Mouse (Mus musculus): ENCODE measurements around the gene Ezh1.

Ezh1 gene

DNA sequence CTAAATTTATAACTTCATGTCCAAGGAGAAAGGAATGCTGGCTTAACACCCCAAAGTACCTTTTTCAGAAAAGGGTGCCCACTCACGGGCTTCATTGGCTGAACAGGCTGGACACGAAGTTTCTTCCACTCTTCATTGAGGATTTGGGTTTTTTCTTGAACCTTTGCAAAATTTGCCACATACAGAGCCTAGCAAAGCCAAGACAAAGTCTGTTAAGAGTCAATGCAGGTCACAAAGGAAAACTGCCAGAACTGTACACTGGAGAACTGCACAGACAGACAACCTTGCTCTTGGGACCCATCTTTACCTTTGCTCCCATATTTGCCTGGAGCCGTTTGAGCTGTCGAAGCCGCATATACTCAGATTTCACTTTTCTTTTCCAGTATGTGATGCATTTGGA lies 9.3 kb downstream of the Ezh1 start:
- in situ Hi-C loops (cut with MboI, MseI) = no loop called here

DNA sequence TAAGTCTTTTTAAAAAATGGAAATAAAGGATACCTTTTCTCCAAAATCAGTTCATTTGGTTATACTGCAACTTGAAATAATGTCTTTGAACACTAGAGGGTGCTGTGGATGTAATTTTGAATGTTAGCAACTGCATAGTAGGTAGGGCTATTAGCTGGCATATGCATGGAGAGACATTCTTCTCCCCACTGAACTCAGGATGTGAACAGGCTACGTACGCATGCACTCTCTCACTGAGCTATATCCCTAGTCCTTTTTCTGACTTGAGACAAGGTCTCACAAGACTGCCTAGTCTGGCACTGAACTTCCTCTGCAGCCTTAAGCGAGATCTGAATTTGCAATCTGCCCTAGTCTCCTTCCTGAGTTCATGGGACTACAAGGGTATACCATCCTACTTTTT lies 14.3 kb downstream of the Ezh1 start:
- in situ Hi-C loops (cut with MboI, MseI) = loop anchor here in 1 of 2 experiments (5.0 kb wide), 1 partner anchor 35 kb away; the partner anchor contains the start of gene Ramp2

DNA sequence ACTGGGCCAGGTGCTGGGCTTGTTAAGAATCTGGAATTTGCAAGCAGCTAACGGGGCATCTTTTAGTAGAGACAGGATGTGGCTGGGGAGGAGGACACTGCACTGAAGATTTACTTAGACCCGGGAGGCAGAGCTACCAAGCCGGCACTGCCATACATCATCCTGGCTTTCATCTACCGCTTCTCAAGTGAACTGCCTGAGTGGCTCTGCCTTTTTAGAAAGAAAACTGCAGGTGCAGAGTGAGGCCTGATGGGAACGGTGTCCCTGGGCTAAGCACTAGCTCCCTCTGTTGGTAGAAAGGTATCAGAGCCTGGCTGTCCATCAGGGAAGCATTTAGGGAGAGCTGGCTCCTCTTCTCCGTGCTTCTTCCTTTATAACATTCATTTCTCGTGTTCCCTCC lies 25.3 kb downstream of the Ezh1 start:
- in situ Hi-C loops (cut with MboI, MseI) = no loop called here

DNA sequence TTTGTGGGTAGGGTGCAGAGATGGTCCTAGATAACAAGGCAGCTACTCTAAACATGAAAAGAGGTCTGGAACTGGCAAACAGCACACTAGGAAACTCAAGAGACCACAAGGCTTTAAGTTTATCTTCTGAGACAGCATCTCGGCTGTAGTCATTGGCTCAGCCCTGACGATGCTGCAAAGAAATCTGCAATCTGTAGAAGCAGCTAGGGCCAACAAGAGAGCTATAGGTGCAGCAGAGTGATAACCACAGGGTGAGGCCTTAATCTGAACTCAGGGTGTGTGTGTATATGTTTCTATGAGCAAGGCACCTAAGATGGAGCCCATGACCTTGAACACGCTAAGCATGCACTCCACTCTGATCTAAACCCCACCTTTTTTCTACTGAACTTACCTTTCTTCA lies 26.7 kb downstream of the Ezh1 start:
- in situ Hi-C loops (cut with MboI, MseI) = loop anchor here in 1 of 2 experiments (10.0 kb wide), 1 partner anchor 825 kb away; the partner anchor contains the start of gene Mpp3

DNA sequence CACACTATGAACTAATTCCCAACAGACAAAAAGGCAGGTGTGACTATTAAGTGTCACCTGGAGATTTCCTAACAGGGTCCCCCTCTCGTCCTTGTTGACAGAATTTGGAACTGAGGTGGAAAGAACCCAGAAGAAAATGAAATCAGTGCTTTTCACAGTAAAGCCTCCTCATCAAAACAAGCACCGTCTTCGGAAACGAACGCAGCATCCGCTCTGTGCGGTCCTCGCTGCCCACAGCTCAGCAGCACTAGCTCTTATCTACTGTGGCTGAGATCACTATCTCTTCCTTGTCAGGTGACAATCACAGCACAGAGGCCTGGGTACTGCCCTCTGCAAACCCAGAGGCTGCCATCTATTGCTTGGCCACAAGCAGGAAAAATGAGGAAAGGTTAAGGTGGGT lies 30.1 kb downstream of the Ezh1 start:
- in situ Hi-C loops (cut with MboI, MseI) = loop anchor here in 1 of 2 experiments (10.0 kb wide), 1 partner anchor 829 kb away; the partner anchor contains the start of gene Mpp3

DNA sequence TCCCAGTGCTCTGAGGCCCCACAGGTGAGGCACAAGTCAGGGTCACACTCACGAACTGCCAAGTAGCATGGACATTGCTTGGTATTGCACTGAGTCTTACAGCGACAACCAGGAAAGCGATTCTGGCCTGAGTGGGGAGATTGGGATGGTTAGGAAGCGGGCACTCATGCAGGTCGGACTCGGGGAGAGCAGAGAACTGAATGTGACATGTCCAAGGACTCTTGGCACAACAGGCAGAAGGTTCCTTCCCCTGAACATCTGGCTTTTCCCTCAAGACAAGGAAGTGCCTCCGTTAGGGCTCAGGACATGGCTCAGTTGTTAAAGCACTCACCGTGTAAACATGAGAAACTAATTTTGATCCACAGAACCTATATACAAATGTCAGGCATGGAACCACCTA lies 30.7 kb downstream of the Ezh1 start:
- in situ Hi-C loops (cut with MboI, MseI) = loop anchor here in 1 of 2 experiments (10.0 kb wide), 1 partner anchor 829 kb away; the partner anchor contains the start of gene Mpp3

DNA sequence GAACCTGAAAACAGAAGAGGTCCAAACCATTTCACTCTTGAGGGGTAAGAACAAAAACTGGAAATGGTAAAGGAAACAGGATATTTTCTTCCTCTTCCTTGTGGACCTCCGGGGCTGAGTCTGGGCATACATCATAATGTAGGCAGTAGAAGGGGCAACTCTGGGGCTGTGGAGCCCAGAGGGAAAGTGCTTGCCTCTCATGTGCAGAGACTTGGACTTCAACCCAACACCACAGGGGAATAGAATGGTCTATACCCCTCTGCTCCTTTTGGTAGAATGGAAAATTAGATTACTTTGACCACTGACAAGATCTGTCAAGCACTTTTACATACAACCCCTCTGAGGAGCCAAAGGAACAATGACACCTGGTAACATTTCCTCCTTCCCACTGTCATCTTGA lies 31.2 kb downstream of the Ezh1 start:
- in situ Hi-C loops (cut with MboI, MseI) = loop anchor here in 1 of 2 experiments (10.0 kb wide), 1 partner anchor 830 kb away; the partner anchor contains the start of gene Mpp3

DNA sequence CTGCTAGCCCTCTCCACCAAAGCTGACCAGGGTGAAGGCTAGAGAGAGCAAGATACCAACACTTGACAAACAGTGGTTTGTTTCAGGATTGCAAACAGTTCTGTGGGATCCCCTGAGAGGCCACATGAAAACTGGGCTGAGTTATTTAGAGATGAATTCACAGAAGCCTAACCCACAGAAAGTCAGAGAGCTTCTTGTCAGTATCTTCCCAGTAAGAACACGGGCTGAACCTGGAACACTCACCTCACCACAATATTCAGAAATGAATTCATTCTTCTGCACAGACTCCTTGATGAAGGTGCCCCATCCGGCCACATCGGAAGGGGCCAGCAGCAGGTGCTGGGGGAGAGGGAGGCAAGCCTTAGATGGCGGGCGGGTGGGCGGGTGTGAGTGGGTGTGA lies 31.6 kb downstream of the Ezh1 start:
- in situ Hi-C loops (cut with MboI, MseI) = loop anchor here in 1 of 2 experiments (10.0 kb wide), 1 partner anchor 830 kb away; the partner anchor contains the start of gene Mpp3

DNA sequence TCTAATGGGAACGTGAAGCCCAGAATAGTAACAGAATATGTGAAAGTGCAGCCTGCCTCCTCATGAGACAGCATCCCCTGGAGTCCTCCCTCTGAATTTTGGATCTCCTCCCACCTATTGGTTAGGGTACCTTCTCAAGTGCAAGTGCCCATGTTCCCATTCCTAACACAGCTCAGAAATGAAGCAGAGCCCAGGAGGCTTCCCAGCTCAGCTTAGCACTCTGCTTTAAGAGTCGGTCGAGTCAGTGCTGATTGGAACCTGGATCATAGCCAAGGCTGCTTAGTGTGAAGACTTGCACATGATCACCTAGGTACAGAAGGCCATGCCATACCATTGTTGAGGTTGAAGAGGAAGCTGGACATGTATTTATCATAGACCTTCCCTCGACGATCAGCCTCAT lies 32.1 kb downstream of the Ezh1 start:
- in situ Hi-C loops (cut with MboI, MseI) = loop anchor here in 1 of 2 experiments (10.0 kb wide), 1 partner anchor 831 kb away; the partner anchor contains the start of gene Mpp3

DNA sequence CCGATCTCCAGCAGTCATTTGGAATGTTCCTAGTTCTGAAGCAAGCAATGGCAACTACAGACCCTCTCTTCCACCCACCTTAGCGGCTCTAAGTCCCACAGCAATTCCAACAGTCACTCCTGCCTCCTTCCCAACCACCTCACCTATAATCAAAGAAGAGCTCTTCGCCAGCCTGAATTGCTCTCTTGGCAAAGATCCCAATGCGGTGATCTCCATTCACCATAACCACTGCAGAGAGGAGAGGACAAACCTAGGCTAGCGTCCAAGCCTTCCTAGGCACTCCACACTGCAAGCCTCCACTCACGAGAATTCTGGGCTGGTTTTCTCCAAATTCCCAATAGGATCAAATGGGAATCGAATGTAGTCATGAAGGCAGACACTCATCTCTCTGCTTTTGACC lies 33.2 kb downstream of the Ezh1 start:
- in situ Hi-C loops (cut with MboI, MseI) = loop anchor here in 1 of 2 experiments (10.0 kb wide), 1 partner anchor 832 kb away; the partner anchor contains the start of gene Mpp3

DNA sequence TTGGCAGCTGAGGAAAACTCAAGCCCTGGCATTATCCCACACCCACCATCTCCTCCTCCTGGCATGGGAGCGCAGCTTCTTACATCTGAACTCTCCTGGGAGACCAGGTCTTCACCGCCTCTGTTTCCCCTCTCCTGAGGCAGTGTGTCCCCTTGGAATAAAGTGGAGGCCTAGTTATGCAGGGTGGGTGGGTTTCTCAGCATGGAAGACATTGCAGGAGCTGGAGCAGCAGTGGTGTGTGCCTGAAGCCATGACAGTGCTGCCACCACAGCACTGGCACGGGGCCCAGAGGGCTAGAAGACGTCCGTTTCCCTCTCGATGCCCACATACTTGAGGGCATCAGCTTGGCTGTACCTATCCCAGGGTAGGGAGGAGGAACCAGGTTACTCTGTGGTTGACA lies 33.6 kb downstream of the Ezh1 start:
- in situ Hi-C loops (cut with MboI, MseI) = loop anchor here in 1 of 2 experiments (10.0 kb wide), 1 partner anchor 832 kb away; the partner anchor contains the start of gene Mpp3

DNA sequence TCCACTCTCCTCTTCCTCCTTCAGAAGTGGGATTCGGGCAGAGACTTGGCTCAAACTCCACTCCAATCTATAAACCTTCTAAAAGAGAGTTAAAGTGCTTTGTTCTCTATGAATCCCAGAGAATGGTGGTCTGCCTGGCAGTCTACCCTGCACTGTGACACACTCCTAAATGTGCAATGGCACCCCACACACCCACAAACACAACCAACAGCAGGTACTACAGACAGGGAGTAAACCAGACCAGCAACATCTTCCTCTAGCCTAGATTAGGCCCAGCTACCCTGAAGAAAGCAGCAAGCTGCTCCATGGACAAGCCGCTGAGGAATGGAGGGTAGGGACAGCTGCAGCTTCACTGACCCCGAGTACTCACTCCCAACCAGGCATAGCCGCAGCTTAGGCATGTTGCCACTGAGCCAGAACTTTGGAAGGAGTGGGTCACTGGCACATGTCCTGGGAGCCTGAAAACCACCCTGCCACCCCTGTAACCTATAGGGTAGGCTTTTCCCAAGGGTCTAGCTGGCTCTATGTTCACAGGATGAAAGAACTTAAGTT lies 34.3 kb downstream of the Ezh1 start:
- in situ Hi-C loops (cut with MboI, MseI) = loop anchor here in 1 of 2 experiments (10.0 kb wide), 1 partner anchor 833 kb away; the partner anchor contains the start of gene Mpp3

DNA sequence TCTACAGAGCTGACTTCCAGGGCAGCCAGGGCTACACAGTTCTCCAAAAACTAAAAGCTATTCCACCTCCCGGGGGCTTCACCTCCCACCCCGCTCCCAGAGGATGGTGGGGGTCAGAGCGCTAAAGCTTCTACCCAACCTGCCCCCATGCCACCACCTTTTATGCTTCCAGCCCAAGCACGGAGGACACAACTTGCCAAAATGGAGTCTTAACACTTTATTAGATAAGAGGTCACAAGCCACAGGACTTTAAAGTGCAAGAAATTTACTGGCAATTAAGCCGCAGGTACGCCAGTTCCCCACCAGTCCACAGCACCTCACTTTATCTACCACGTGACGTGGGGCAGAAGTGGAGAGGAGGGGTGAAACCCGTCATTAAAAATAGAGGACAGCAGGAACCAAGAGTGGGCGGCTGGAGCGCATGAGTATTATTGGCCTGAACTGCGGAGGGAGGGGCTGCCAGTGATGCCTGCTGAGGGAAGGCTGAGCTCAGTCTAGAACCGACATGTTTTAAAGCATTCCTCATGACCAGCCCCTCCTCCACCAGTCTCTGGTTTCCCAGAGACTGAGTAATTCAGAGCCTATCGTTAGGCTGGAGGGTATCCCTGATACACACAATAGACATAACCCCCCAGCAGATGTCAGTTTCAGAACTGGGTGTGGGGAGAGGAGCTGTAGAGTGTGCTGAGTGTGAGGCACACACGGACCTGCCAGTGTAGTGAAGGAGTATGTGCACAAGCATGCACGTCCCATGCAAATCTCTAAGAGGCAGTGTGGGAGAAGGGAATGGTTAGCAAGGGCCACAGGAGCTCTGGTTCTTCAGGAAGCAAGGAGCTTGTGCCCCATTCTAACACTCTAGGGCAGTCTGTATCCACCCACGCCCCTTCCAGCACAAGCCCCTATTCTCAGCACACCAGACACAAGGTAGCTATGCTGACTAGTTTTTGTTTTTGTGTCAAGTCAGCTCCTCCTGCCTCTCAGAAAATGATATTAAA lies 35.1 kb downstream of the Ezh1 start:
- in situ Hi-C loops (cut with MboI, MseI) = loop anchor here in 1 of 2 experiments (10.0 kb wide), 1 partner anchor 834 kb away; the partner anchor contains the start of gene Mpp3

DNA sequence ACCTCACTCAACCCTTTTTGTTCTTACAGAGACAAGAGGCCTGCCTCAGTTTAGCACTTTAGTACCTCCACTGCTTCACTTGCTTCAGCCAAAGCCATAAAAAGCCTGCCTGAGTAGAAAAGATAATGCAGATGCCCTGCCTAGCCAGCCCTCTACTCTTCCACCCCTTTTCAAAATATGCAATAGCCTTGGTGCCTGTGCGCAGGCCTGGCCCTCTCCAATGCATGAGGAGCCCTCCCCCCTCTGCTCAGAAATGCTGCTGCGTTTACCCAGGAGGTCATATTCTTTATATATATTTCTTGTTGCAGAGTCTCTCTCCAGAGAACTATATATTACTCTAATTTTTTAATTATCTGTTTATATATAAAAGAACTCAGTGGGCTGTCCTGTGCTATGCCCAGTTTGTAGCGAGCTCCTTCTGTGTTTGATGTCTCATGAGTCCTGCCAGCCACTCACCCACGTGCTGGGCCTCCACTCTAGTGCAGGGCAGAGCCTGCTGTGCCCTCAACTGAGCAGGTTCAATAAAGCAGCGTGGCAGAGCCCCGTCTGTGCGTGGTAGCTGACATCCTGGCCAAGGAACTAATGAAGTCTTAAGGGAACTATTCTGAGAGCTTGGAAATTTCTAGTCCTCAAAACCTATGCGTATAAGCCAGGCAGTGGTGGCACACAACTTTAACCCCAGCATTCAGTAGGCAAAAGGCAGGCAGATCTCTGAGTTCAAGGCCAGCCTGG lies 35.9 kb downstream of the Ezh1 start:
- in situ Hi-C loops (cut with MboI, MseI) = loop anchor here in 1 of 2 experiments (10.0 kb wide), 1 partner anchor 834 kb away; the partner anchor contains the start of gene Mpp3

DNA sequence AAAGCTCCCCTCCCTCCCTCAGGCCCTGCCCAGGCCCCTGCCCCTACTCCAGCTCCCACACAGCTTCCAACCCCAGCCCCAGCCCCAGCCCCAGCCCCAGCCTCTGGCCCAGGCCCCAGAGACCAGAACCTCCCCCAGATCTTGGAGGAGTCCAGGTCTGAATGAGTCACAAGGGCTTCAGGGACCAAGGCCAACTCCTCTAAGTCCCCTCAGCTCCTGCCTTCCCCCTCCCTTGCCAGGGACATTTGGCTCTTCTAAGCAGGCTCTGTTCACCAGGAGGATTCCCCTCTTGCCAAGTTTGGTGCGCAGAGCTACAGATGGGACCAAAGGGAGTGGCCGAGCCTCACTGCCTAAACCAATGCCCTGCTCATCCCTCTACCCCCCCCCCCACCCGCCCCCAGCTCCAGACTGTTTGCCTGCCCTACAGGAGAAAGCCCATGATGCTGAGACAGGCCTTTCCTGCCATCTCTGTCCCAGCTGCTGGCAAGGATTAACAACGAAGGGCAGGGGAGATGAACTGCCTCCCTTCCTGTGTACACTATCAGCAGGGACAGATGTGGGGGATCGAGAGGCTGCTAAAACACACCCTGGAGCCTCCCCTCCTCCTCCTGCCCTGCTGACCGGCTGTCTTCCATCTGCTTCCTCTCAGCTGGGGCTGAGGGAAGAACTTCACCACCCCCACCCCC lies 36.6 kb downstream of the Ezh1 start:
- in situ Hi-C loops (cut with MboI, MseI) = loop anchor here in 1 of 2 experiments (10.0 kb wide), 2 partner anchors 215 to 835 kb away; partner anchors contain the start of genes Cavin1 and Mpp3

DNA sequence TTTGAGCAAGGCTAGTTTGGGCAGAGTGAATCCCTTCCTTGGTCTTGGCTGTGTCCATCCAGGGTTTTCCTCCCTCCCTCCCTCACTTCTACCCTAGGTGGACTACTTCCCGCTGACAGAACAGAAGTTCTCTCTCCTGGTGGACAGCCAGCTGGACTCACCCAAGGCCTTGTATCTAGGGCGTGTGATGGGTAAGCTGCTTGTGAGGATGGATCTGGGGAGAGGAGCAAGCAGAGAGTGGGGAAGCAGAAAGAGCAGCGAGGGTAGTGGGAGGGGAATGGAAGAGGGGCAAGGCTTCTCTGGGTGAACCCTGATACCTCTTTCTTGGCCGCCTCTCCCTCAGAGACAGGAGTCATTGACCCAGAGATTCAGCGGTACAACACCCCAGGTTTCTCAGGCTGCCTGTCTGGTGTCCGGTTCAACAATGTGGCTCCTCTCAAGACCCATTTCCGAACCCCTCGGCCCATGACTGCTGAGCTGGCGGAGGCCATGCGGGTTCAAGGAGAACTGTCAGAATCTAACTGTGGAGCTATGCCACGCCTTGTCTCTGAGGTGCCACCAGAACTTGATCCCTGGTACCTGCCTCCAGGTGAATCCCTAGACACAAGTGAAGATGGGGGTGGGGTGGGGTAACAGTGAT lies 38.0 kb downstream of the Ezh1 start:
- in situ Hi-C loops (cut with MboI, MseI) = loop anchor here in 1 of 2 experiments (10.0 kb wide), 1 partner anchor 213 kb away; the partner anchor contains the start of gene Cavin1

DNA sequence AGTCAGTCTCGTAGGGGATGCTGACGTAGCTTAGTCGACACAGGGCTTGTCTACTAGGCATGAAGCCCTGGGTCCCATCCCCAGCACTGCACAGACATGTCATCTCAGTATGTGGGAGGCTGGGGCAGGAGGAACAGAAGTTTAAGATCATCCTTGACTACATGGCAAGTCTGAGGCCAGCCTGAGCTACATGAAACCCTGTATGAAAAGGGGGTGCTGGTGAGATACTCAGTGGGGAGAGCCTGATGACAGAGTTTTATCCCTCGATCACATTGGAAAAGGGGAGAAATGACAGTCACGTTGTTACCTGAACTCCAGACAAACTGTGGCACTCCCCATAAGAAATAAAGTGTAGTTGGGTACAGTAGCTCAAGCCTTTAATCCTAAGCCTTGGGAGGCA lies 38.7 kb downstream of the Ezh1 start:
- in situ Hi-C loops (cut with MboI, MseI) = loop anchor here in 1 of 2 experiments (10.0 kb wide), 1 partner anchor 213 kb away; the partner anchor contains the start of gene Cavin1

DNA sequence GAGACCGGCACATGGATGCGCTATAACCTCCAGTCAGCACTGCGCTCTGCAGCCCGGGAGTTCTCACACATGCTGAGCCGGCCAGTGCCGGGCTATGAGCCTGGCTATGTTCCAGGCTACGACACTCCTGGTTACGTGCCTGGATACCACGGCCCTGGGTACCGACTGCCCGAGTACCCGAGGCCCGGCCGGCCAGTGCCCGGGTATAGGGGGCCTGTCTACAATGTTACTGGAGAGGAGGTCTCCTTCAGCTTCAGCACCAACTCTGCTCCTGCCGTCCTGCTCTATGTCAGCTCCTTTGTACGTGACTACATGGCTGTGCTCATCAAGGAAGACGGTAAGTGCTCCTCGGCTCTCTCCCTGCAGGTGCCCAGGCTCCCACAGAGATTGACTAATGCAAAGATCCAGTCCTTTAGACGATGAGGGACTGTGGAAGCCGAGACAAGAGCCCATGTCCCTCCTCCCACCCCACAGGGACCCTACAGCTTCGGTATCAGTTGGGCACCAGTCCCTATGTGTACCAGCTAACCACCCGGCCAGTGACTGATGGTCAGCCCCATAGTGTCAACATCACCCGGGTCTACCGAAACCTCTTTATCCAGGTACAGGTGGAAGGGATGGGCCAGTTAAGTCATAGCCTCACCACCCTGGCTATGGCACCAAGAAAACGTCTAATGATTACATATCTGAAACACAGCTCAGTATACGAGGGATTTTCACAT lies 39.6 kb downstream of the Ezh1 start:
- in situ Hi-C loops (cut with MboI, MseI) = loop anchor here in 1 of 2 experiments (10.0 kb wide), 1 partner anchor 212 kb away; the partner anchor contains the start of gene Cavin1

DNA sequence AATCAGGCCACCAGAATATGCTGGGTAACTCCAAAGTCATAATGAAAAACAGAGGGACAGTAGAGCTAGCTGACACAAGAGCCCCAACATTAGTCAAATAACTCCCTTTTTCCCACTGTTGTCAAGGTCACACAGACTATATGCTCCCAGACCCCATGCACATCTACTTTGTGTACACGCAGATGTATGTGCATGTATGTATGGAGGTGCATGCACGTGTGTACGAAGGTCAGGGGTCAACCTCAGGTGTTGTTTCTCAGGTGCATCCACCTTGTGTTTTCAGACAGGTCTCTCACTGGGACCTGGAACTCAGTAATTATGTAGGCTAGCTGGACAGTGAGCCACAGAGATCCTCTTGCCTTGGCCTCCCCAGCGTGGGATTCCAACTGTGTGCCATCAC lies 40.8 kb downstream of the Ezh1 start:
- in situ Hi-C loops (cut with MboI, MseI) = loop anchor here in 1 of 2 experiments (10.0 kb wide), 1 partner anchor 211 kb away; the partner anchor contains the start of gene Cavin1
